Mouse (Mus musculus) macrophage (primary cell): ENCODE results near the gene Sim2. TPM values are rescaled to one million over a fixed set of nuclear protein-coding genes. Genes with fewer than 3 reads are reported as not detected.

Experiments used
- H3K27ac ChIP-seq: fragments of 350-480 bp; formaldehyde crosslinking; 2 replicates; pipeline ENCODE4 v1.9.0; 2021
- H3K36me3 ChIP-seq: fragments of 350-480 bp; formaldehyde crosslinking; 2 replicates; pipeline ENCODE4 v1.9.0; 2021; ENCODE audit errors: inconsistent target
- H3K4me3 ChIP-seq: fragments of 350-480 bp; formaldehyde crosslinking; 2 replicates; pipeline ENCODE4 v1.9.0; 2021; ENCODE audit errors: inconsistent target
- H3K79me2 ChIP-seq: fragments of 350-480 bp; formaldehyde crosslinking; 2 replicates; pipeline ENCODE4 v1.9.0; 2021; ENCODE audit errors: inconsistent target
- WGBS: methylation state at CpG from one replicate; pipeline ENCODE4 v1.1.7; 2026; ENCODE audit warnings: inconsistent platforms; ENCODE audit not compliant: missing documents; 5-methylcytosine and 5-hydroxymethylcytosine counted together
- polyA plus RNA-seq: library from polyadenylated mRNA; stranded (reverse); fragments of 250-400 nt; gene quantifications from 3 replicates; pipeline ENCODE4 v1.2.4, GENCODE M21; 2018; ENCODE audit warnings: inconsistent platforms

Gene Sim2
- polyA plus RNA-seq, 1 experiment from 2014 or later, result not detected

GRCm38 (mm10) chr16:94066771-94067170 is 18.0 kb upstream of the Sim2 start:
- no peaks in the 10 kb centered on the region for H3K79me2 ChIP-seq
- WGBS, result 55% methylated on average over 6 of the region's 6 CpGs

GRCm38 (mm10) chr16:94067280-94067679 is 17.5 kb upstream of the Sim2 start:
- Histone ChIP-seq H3K4me3 (no peak overlapping the region), H3K79me2 (no peaks in the 10 kb centered on the region), H3K27ac (no peak overlapping the region), H3K36me3 (no peaks in the 10 kb centered on the region)
- 43% methylated on average over 5 of the region's 5 CpGs for WGBS

More at GRCm38 (mm10) chr16:94066771-94067170, 18.0 kb upstream of the Sim2 start:
- H3K4me3 ChIP-seq, result no peak overlapping the region
- no peaks in the 10 kb centered on the region for H3K36me3 ChIP-seq
- no peak overlapping the region for H3K27ac ChIP-seq

- Histone ChIP-seq H3K27ac (no peak overlapping the region), H3K79me2 (no peaks in the 10 kb centered on the region), H3K4me3 (no peak overlapping the region), H3K36me3 (no peaks in the 10 kb centered on the region)
- WGBS, result 81% methylated on average over 5 of the region's 5 CpGs
These were observed 15.7 kb upstream of the Sim2 start for GRCm38 (mm10) chr16:94069061-94069460.

GRCm38 (mm10) chr16:94070920-94071319 is 13.8 kb upstream of the Sim2 start:
- Histone ChIP-seq H3K79me2 (no peaks in the 10 kb centered on the region), H3K36me3 (no peaks in the 10 kb centered on the region), H3K4me3 (no peak overlapping the region), H3K27ac (no peak overlapping the region)
- WGBS, result 95% methylated on average over 9 of the region's 9 CpGs

GRCm38 (mm10) chr16:94071468-94071867 is 13.3 kb upstream of the Sim2 start:
- Histone ChIP-seq H3K79me2 (no peaks in the 10 kb centered on the region), H3K36me3 (no peaks in the 10 kb centered on the region), H3K27ac (no peak overlapping the region), H3K4me3 (no peak overlapping the region)
- WGBS, result 88% methylated on average over 8 of the region's 8 CpGs

DNA sequence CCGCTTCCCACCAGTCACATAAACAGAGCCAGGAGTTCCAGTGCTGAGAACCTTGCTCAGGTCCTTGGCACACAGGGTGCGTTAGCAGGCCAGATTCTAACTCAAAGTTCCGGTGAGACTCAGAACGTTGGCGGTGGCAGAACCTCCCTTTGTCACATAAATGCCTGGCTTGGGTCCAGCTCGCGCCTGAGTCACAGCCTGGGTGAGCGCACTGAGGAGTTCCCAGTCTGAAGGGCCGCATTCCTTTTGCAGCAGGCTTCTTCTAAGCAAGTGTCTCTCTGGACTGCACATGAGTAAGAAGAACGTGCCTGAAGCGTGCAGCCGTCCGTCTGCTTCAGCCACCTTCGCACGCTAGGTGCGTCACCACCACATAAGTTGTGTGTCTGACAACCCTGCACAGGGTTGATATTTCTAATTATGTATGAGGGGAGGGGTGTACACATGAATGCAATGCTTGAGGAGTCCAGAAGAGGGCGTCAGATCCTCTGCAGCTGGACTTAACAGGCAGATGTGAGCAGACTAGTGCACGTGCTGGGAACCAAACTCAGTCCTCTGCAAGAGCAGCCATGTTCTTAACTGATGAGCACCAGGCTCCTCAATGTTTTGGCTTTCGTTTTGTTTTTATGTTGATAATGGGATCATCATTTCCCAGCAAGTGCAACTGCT is 9.2 kb upstream of the Sim2 start:
- H3K36me3 ChIP-seq, result no peaks in the 10 kb centered on the region
- 77% methylated on average over 18 of the region's 19 CpGs for WGBS
- no peak overlapping the region for H3K4me3 ChIP-seq
- no peaks in the 10 kb centered on the region for H3K79me2 ChIP-seq
- H3K27ac ChIP-seq, result no peak overlapping the region

- no peaks in the 10 kb centered on the region for H3K79me2 ChIP-seq
These were observed 6.2 kb upstream of the Sim2 start for GRCm38 (mm10) chr16:94078318-94079074.

DNA sequence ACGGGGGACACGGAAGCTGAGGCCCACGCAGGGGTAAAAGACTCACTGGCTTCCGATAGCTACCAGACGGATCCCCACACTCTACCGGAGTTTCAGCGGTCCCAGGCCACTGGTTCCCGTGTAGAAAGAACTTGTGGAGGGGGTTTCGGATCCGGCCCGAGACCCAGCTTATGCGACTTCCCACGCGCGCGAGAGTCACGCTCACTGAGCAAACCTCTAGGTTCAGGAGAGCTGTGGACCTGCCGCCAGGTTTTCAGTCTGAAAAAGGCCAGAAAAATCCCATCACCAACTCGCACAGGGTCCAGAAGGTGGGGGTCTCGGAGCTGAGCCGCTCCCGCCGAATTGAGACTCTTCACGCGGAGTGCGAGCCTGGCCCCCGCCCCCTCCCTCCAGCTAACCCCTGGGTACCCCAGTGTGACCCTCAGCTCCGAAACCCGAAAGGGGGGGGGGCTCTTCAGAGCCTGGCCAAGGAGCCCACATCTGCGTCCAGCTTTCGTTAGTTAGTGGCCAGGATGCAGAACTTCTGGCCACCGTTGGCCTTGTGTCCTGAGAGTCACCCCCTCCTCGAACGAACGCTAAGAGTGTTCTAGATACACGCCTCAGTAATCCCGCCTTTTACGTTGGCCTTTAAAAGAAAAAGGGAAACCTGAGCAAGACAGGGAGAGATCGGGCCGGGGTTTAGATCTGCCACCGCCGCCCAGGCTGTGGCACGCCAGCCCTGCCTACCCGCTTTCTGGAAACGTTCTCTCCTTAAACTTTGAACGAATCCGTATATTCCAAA is 5.5 kb upstream of the Sim2 start:
- H3K79me2 ChIP-seq, result no peaks in the 10 kb centered on the region
- no peak overlapping the region for H3K27ac ChIP-seq
- no peaks in the 10 kb centered on the region for H3K36me3 ChIP-seq
- 5% methylated on average over 46 of the region's 47 CpGs for WGBS
- H3K4me3 ChIP-seq, result no peak overlapping the region

More at GRCm38 (mm10) chr16:94078318-94079074, 6.2 kb upstream of the Sim2 start:
- H3K27ac ChIP-seq, result no peak overlapping the region
- whole genome bisulfite sequencing, result 8% methylated on average over 21 of the region's 23 CpGs
- H3K36me3 ChIP-seq, result no peaks in the 10 kb centered on the region
- H3K4me3 ChIP-seq, result no peak overlapping the region

DNA sequence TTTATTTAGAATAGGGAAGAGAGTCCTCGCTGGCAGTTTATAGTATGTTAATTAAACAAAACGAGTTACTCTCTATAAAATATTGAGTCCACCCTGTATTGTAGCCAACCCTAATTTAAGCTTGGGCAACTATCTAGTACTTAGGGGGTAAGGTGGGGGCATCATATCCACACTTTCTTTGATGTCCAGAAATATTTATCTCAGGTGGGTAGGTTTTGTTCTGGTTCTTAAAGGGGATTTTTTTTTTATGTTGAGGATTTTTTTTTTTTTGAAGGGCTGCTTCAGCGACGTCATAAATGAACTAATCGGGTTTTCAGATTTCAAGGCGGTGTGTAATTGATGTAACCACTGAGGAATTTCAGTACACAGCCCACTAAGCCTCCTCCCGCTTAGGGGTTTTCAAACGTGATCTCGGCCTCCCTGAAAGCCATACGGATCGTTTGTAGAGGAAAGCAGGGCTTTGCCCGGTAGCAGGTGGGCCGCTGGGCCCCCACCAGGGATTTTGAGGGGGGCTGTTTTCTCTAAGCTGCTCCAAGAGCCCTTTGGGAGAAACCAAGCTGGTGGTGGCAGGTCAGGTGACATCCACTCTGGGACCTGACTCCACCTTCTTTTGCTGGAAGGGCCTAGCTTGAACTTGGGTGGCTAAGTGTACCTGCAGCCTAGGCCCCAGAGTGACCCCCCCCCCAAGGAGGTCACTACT is 4.7 kb upstream of the Sim2 start:
- Histone ChIP-seq H3K36me3 (no peaks in the 10 kb centered on the region), H3K4me3 (no peak overlapping the region), H3K79me2 (no peaks in the 10 kb centered on the region), H3K27ac (no peak overlapping the region)
- WGBS, result 8% methylated on average over 13 of the region's 13 CpGs

GRCm38 (mm10) chr16:94081596-94081995 is 3.1 kb upstream of the Sim2 start:
- WGBS, result 28% methylated on average over 5 of the region's 5 CpGs
- Histone ChIP-seq H3K4me3 (no peak overlapping the region), H3K79me2 (no peaks in the 10 kb centered on the region), H3K36me3 (no peaks in the 10 kb centered on the region), H3K27ac (no peak overlapping the region)

DNA sequence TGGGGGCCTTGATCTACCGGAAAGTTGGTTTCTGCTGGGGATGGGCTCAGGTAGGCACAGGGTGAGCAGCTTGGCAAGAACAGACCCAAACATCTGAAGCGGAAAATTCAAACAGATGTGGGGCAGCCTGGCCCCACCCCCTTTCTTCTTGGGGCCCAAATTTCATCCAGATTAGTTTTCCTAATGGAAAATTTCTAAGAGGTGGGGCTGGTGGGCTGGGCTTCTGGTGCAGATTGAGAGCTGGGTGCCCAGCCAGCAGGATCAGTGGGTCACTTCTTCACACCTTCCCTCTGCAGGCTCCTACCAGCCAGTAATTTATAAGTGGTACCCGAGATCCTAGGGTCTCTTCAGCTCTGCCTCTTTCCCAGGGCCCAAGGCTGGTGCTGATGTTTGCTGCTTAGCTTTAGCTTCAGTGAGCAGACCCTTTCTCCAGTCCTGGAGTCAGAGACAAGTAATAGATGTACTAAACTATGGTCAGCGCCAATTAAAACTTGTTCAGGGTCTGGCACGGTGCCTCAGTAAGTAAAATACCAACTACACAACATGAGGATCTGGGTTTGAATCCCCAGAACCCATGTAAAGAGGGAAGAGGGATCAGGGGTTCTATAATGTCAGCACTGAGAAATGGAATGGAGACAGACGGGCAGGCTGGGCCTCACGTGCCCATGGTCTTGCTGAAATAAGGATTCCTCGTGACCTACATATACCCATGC is 2.6 kb upstream of the Sim2 start:
- no peaks in the 10 kb centered on the region for H3K36me3 ChIP-seq
- no peak overlapping the region for H3K4me3 ChIP-seq
- 20% methylated on average over 7 of the region's 8 CpGs for WGBS
- H3K79me2 ChIP-seq, result no peaks in the 10 kb centered on the region
- H3K27ac ChIP-seq, result no peak overlapping the region

GRCm38 (mm10) chr16:94082960-94083847 is 1.5 kb upstream of the Sim2 start:
- Histone ChIP-seq H3K4me3 (no peak overlapping the region), H3K27ac (no peak overlapping the region)
- 5% methylated on average over 41 of the region's 46 CpGs for WGBS

DNA sequence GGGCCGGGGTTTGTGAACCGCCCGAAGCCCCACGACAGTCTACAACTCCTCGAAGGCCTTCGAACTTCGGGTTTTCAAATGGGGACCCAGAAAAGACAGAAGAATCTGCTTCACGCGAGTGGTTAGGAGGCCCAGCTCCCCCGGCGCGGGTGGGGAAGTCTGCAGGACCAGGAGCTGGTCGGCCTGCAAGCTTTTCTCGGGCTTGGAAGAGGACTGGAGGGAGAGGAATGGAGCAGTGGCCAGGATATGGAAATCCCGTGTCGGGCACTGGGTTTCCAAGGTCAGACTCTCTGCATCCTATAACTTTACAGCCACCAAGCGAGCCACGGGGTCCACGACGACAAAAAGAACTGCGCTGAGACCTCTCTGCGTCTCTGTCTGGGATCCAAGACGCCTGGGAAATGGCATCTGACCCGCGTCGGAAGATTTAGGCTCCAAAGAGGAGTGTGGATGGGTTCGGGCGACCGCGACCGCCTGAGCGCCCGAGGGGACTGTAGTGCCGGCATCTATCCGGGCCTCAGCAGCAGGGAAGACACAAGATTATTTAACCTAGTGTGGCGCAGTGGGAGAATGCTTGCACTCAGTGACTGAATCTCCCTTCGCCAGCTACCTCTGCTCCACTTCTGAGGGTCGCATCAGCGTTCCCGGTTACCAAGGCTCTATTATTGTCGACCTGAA is 744 bp upstream of the Sim2 start:
- WGBS, result 5% methylated on average over 41 of the region's 41 CpGs
- Histone ChIP-seq H3K27ac (no peak overlapping the region), H3K79me2 (no peaks in the 10 kb centered on the region), H3K4me3 (no peak overlapping the region), H3K36me3 (no peaks in the 10 kb centered on the region)

More at GRCm38 (mm10) chr16:94082960-94083847, 1.5 kb upstream of the Sim2 start:
- Histone ChIP-seq H3K36me3 (no peaks in the 10 kb centered on the region), H3K79me2 (no peaks in the 10 kb centered on the region)
